ENCODE assay signal across 8 mouse cellular contexts in the genomic region with DNA sequence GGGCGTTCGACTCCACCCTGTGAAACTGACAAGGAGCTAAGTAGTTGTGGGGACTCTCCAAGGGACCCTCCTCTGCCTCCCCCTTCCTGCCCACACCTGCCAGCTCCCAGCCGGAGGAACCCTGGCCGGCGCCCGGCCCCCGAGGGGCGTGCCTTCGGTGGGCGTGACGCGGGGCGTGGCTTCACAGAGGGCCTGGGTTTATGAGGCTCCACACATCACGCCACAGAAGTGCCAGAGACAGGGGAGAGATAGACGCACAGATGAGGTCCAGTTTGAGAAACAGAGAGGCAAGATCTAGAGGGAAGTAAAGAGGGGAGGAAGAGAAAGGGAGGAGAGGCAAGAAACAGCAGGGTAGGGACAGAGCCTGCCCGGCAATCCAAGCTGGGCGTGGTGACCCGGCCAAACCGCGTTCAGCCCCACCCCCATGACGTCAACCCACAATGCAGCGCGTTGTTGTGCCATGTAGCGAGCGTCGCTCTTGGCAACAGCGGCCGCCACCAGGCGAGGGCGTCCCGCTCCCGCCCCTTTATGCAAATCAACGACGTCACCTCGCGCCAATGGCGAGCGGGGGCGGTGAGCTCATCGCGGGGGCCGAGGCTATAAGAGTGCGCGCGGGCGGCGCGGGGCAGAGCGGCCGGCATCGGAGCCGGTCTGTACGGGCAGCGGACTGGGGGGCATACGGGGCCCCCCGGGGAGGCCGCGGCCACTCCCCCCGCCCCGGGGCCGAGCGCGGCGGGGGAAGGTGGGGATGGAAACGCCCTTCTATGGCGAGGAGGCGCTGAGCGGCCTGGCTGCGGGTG. TPM values are rescaled to one million over a fixed set of nuclear protein-coding genes. Genes with fewer than 3 reads are reported as not detected.
DNase-seq lines count a peak whose midpoint lies in the region; ATAC-seq lines count a peak whose summit lies in the region.

A gene (plus strand): TSS at position 640 of the 800 bp plus-strand sequence.

- peak within 1 kb of the TSS; percentile 77 for H3K4me3 ChIP-seq in heart, embryonic 13.5 days
- peak within 1 kb of the TSS; percentile 90 for H3K4me3 ChIP-seq in liver, embryonic 12.5 days
- peak within 1 kb of the TSS; percentile 96 for H3K4me3 ChIP-seq in stomach, embryonic 15.5 days (replicated peaks)

- peak within 1 kb of the TSS; percentile 99 for H3K9ac ChIP-seq in heart, embryonic 13.5 days
- H3K9ac ChIP-seq in liver, embryonic 12.5 days: peak within 1 kb of the TSS; percentile 99
- H3K9ac ChIP-seq in stomach, embryonic 15.5 days: peak within 1 kb of the TSS; percentile 99

- H3K27me3 ChIP-seq in heart, embryonic 13.5 days (replicated peaks): no peaks in the 10 kb centered on the region
- no peaks in the 10 kb centered on the region for H3K27me3 ChIP-seq in liver, embryonic 12.5 days (replicated peaks)
- H3K27me3 ChIP-seq in stomach, embryonic 15.5 days (replicated peaks): no peaks in the 10 kb centered on the region

- ATAC-seq in erythroid progenitor cell, adult 5-6 weeks (replicated peaks; ENCODE audit: low FRiP score, poor library complexity, severe bottlenecking): peak; percentile 74
- ATAC-seq in heart, embryonic 13.5 days (ENCODE audit: extremely low read depth, insufficient number of reproducible peaks, low FRiP score, low TSS enrichment): peak; percentile 84
- ATAC-seq in liver, embryonic 12.5 days: peak; percentile 85
- ATAC-seq in stomach, embryonic 15.5 days (ENCODE audit: insufficient read depth, low FRiP score, low read depth): peak; percentile 87

- H3K27ac ChIP-seq in heart, embryonic 13.5 days (replicated peaks): peak within 1 kb of the TSS; percentile 100
- H3K27ac ChIP-seq in liver, embryonic 12.5 days: peak within 1 kb of the TSS; percentile 98
- peak within 1 kb of the TSS; percentile 99 for H3K27ac ChIP-seq in stomach, embryonic 15.5 days

- peaks cover 26% of the 10 kb centered on the region for H3K36me3 ChIP-seq in heart, embryonic 13.5 days
- no peaks in the 10 kb centered on the region for H3K36me3 ChIP-seq in liver, embryonic 12.5 days
- peaks cover 7% of the 10 kb centered on the region; the same call in 1 of the 2 replicates for H3K36me3 ChIP-seq in stomach, embryonic 15.5 days

- WGBS in heart, embryonic 13.5 days: under 1% methylated on average over 61 of the region's 69 CpGs
- 2% methylated on average over 68 of the region's 69 CpGs for WGBS in liver, embryonic 12.5 days (ENCODE audit: insufficient replicate concordance)
- under 1% methylated on average over 67 of the region's 69 CpGs for WGBS in stomach, embryonic 15.5 days

- H3K4me1 ChIP-seq in heart, embryonic 13.5 days: peaks cover 64% of the 10 kb centered on the region
- H3K4me1 ChIP-seq in liver, embryonic 12.5 days: peaks cover 58% of the 10 kb centered on the region
- H3K4me1 ChIP-seq in stomach, embryonic 15.5 days: peaks cover 40% of the 10 kb centered on the region

- H3K9me3 ChIP-seq in heart, embryonic 13.5 days: no peaks in the 10 kb centered on the region
- H3K9me3 ChIP-seq in liver, embryonic 12.5 days (replicated peaks): no peaks in the 10 kb centered on the region
- H3K9me3 ChIP-seq in stomach, embryonic 15.5 days: no peaks in the 10 kb centered on the region

- peak; percentile 99 for DNase-seq in CD4-positive helper T cell, adult 2 months (ENCODE audit: low read depth, low spot score)
- peak; percentile 95 for DNase-seq in brain, embryonic 18.5 days (ENCODE audit: low read depth, low spot score)
- peak; percentile 100 for DNase-seq in kidney, postnatal 10 days
- DNase-seq in natural killer cell, adult 2 months (ENCODE audit: low spot score in 2 of 2): peak; percentile 99 to 100

- peak within 1 kb of the TSS; percentile 87 for H3K4me2 ChIP-seq in heart, embryonic 13.5 days
- peak within 1 kb of the TSS; percentile 99 for H3K4me2 ChIP-seq in liver, embryonic 12.5 days
- H3K4me2 ChIP-seq in stomach, embryonic 15.5 days: peak within 1 kb of the TSS; percentile 55

RNA-seq across cellular contexts. Expression of the gene that starts here (rescaled TPM):
- total RNA-seq in erythroid progenitor cell, adult 5-6 weeks (2015; ENCODE audit: low replicate concordance): 26.7 and 36.0 TPM in 2 replicates
- 21.1 and 32.0 TPM in 2 replicates for total RNA-seq in erythroid progenitor cell, adult 5-6 weeks (2017; ENCODE audit: low replicate concordance)
- 68.6 and 76.9 TPM in 2 replicates for polyA plus RNA-seq in heart, embryonic 13.5 days (2015; fragmentation: Nextera tagmentation; extraction: Ambion mirVana)
- 59.5 and 66.8 TPM in 2 replicates for polyA plus RNA-seq in liver, embryonic 12.5 days (2016; fragmentation: Nextera tagmentation; extraction: Ambion mirVana)
- polyA plus RNA-seq in stomach, embryonic 15.5 days (2015; fragmentation: Nextera tagmentation; extraction: Ambion mirVana): 84.4 and 84.6 TPM in 2 replicates

Comparison
In these comparisons a context has a peak if more than half of its experiments do, and no peak if none do; other contexts are left out.
1. Peak in every context shown above with its lines: DNase-seq, ATAC-seq, H3K4me3 ChIP-seq and H3K27ac ChIP-seq.